Mouse (Mus musculus) retina, postnatal 7 days (tissue): ENCODE measurements at regions not wholly inside any gene's neighbourhood (a gene's known extent, or its start where the extent isn't known, plus 50 kb on each side); places are given as distances from the start of the nearest gene placed in this dataset.

Experiments
- DNase-seq: peaks from one replicate; pipeline ENCODE4 v3.0.0-alpha.2; 2012; ENCODE audit warnings: low read depth, low spot score

DNA sequence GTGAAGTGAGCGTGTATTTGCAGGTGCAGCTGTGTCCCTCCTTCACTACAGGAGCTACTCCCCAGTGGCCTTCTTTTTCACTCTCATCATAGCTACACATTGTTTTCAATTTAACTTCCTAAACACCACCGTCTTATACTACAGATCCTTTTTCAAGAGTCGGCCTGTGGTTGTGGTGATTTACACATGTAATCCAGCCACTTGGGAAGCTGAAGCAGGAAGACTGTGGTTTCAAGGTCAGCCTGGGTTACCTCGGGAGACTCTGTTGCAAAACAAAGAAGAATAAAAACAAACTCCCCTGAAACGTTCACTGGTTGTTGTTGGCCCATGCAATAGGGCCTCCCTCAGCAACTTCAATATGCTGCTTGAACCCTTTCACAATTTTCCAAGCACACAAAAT is 153.8 kb upstream of the Kcnh8 start:
- no peak for DNase-seq

- no peak for DNase-seq
Observed at GRCm38 (mm10) chr17:52459303-52459996, 143.1 kb upstream of the Kcnh8 start.

- DNase-seq = no peak
Observed at GRCm38 (mm10) chr17:52459997-52460387, 142.5 kb upstream of the Kcnh8 start.

- DNase-seq = no peak
Observed at GRCm38 (mm10) chr17:52461264-52461663, 141.2 kb upstream of the Kcnh8 start.

- DNase-seq = peak; percentile 51
Observed at GRCm38 (mm10) chr17:52461709-52462141, 140.8 kb upstream of the Kcnh8 start.

DNA sequence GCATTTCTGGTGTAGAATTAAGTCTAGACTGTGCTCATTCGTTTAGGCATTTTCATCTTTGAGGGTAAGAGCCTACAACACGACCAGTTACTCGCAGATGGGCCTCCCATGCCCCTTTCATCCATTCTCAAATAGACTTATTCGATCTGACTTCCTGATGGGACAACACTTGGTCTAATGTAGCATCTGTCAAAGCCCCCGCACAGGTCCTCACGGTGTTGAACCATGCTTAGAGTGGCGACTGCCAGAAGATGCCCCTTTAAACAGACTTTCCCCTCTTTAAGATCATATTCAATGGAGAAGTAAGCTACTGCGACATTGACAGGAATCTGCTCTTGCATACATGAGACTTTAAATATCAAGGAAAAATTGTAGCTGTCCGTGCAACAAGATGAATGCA is 140.1 kb upstream of the Kcnh8 start:
- no peak for DNase-seq

DNA sequence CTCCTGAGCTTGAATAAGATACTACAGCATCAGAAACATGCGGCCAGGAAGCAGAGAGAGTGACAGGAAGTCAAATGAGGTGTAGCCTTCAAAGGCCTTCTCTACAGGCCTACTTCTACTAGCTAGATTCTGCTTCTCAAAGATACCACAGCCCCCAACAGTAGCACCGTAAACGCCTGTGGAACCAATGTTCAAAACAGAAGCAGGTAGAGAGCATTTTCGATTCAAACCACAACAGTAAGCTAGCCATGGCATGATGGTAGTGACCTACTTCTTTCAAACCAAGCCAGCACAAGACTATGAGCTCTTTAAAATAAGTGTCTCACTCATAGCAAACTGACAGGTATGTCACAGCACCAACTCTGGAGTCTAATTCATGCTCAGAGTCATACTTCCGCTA is 134.0 kb upstream of the Kcnh8 start:
- no peak for DNase-seq

- DNase-seq = no peak
Observed at GRCm38 (mm10) chr17:52479327-52480086, 123.0 kb upstream of the Kcnh8 start.

DNA sequence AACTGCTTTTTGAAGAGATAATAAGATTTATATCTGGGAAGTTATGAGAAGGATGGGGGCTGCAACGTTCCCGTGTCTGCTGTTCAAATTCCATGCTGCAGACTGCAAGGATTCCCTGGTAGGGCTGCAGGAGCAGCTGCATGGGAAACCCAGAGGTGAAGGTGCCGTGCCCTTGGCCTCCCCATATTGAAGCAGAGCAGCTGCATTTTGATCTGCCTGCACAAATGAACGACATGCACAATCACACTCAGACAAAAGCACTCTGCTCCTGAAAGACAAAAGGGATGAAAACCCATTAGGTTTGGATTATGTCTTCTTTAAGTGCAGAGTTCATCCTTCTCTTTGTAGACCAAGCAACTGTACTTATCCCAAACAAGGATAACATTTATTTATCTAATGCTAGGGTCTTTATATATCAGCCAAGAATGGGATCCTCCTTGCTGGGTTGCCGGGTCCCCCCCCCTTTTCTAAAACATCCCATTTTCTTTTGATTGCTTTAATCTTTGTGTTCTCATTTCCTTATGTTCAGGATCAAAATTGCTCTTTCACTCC is 122.3 kb upstream of the Kcnh8 start:
- no peak for DNase-seq

- no peak for DNase-seq
Observed at GRCm38 (mm10) chr17:52506760-52507159, 95.7 kb upstream of the Kcnh8 start.

DNA sequence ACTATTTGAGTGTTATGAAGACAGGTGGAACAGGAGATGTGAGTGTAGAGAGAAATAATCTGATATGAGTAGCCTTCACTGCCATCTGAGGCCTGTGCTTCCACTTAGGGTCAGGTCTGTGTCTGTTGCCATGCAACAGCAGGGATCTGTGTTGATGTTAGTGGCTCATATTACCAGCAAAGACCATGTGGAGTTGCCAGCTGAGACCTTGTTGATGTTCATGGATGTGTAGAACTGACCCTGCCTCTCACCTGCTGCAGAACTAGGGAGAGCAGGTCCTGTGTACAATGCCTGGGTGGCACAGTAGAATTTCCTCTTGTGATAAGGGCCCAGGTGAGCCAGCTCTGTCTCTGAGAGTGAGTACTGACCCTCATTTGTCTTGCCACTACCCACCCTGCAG is 72.2 kb upstream of the Kcnh8 start:
- DNase-seq = no peak
